Mouse (Mus musculus): ENCODE results near the gene Ccdc6.

DNA sequence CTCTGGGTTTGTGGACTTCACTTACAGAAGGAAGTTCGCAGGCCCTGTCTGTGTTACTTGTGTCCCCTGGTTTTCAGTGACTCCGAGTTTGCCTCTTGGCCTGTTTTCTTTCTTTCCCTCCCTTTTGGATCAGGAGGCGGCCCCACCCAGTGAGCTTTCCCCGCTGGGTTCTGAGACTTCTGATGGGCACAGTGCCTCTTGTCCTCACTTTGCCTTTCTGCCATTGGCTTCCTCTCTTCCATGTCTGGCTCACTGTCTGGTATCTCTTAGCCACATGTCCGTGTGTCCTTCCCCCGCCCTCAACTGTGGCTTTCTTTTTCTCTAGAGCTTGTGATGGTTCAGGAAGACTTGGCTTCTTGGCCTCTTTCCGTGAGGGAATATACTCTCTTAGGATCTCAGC, 13.9 kb downstream of the Ccdc6 start:
- TF ChIP-seq CTCF (IDR thresholded peaks at IDR 0.05; ENCODE audit: borderline replicate concordance, insufficient read depth, low read length), result no peak
- TF ChIP-seq POLR2A (IDR thresholded peaks at IDR 0.05; ENCODE audit: low read depth, low read length), result no peak
